Mouse (Mus musculus) cerebellum, adult 9-10 months (tissue): ENCODE data around the gene Rtn4ip1.
"Not testable (repeated sequence)": the region's sequence is repeated elsewhere in the genome, so short reads cannot be mapped to it uniquely, and the experiment has no call there.

Experiments used
- DNase-seq: peaks from one replicate; pipeline ENCODE4 v3.0.0; 2022

Rtn4ip1 gene

DNA sequence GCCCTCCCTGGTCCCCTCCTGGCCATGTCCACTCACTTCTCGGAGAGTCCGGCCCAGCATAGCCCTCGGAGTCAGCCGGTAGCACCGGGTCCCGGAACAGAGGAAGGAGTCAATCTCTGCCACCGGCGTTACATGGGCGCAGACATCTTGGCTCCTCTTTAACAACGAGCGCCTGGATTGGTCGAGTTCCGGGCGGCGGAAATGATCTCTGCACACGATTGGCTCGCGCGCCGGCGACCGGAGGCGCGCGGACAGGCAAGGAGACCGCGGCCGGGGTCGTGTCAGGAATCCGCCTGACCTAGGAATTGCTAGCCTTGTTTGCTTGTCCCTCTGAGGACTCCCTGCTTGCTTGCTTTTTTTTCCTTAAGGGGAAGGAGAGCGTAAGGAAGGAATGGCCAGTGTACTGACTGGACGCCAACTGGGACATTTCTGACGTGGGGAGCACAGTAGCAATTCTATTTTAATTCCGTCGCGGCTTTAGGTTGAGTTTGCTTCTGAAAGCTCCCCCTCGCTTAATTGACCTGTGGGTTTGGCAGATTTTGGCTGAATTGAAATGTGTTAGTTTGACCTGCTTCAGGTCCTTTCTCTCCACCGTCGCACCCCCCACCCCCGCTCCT is at the start of gene Rtn4ip1, which contains the start of gene Qrsl1:
TSS of gene Rtn4ip1 (plus strand) at position 230 of the 617 bp plus-strand sequence.
TSS of gene Qrsl1 (minus strand) at position 168 of the 617 bp plus-strand sequence.
- DNase-seq, result peak; percentile 94

DNA sequence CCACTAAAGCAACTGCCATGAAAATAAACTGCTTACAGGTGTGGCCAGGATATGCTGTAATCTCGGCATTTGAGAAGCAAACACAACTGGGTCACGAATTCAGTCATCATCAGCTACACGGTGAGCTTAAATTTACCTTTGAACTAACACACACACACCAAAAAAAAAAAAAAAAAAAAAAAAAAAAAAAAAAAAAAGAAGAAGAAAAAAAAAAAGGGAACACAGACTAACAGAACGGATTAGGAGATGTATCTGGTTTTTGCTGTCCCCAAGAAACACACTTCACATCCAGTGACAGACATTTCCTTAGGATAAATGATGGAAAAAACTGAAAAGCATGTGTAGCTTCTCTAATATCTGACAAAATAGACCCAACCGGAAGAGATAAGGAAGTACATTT is 49.7 kb upstream of the Rtn4ip1 start:
- DNase-seq, result no peak

DNA sequence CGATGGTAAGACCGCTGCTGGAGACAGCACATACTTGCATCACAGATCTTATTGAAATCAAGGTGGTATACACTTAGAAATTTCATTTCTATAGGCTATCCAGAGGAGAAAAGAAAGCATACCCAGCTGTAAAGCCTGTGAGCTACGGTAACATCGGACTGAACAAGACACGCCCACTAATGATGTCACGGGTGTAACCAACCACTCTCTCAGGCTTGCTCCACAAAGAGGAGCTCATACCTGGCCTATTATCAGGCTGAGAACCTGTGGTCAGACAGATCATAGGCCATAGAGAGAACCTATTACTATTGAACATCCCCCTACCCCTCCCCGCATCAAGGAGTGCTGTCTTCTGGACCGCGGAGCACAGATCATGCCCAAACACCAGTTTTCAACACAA is 45.7 kb upstream of the Rtn4ip1 start:
- DNase-seq, result no peak

DNA sequence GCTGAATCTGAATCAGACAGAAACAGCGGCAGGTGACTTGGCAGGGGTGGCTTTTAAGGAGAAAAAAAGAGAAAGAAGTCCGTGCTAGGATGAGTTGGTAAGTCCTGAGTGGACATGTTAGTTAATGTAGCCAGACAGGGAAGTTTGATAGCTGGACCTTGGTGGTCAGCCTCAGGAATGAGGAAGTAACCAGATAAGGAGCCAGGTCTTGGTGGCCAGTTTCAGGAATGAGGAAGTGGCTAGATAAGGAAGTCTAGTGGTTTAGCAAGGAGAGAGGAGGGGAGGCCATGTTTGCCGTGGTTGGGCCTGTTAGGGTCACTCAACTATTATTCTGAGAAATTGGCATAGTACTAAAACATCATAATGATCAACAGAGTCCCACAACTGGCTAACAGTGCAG is 45.3 kb upstream of the Rtn4ip1 start:
- DNase-seq, result no peak

DNA sequence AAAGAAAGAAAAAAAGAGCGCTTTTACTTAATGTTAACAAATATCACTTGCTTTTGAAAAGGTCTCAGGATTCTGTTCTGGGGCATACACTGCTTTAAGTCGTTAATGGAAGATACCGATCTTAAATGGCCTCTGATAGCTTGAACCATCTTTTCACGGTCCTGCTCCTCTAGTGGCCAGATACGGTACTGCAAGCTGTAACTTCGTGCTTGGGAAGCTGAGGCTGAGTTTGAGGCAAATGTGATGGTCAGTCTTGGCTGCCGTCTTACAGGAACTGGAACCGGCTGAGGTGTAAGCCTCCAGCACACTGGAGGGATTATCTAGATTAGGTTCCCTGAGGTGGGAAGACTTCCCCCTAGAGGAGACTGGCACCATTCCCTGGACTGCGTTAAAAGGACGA is 30.9 kb upstream of the Rtn4ip1 start:
- DNase-seq, result peak; percentile 3

DNA sequence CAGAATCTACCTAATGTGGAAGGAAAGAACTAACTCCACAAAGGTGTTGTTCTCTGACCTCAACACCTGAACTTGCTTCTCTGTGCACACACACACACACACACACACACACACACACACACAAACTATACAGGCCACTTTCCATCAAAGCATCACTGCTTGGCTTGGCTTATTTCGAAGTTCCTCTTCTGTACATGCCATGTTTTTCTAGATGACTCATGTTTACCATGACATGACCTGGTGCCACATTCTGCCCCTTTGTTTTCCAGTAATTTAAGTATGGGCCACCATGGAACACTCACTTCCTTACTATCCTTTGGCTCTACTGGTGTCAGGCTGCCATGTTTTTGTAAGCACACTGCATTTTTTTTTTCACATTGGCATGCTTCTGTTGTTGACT is 30.1 kb upstream of the Rtn4ip1 start:
- no peak for DNase-seq

DNA sequence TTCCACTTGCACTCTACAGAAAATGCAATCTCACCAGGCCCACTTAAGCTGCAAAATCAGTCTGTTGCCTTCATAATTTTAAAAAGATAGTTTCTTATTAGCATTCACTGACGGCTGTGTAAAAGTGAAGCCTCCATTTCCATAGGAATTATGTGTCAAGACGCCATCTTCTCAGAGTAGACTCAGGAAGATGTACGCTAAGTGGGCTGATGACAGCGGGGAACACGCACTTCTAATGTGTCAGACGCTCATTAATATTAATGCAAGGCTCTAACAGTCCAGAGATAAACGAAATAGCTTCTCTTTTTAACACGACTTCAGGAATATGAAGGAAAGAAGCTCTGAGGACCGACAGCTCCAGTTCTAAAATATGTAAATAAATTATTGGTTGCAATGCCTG is 13.9 kb upstream of the Rtn4ip1 start:
- no peak for DNase-seq

DNA sequence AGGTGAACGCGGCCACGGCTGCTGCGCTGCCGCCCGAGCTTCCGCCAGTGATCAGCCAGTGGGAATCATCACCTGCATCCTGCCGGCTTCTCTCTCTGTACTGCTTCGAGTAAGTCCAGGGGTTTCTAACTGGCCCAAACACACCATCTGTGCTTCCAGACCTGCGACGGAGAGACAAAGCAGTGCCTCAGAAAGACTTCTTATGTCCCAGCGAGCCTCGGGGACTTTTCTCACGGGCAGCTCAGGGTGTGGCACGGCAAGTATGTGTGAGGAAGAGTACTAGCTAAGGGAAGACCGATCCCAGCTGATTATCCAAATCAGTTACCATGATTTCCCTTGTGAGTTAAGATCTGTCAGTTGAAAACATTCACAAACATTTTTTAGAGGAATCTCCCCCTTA is 12.6 kb upstream of the Rtn4ip1 start:
- DNase-seq, result no peak

DNA sequence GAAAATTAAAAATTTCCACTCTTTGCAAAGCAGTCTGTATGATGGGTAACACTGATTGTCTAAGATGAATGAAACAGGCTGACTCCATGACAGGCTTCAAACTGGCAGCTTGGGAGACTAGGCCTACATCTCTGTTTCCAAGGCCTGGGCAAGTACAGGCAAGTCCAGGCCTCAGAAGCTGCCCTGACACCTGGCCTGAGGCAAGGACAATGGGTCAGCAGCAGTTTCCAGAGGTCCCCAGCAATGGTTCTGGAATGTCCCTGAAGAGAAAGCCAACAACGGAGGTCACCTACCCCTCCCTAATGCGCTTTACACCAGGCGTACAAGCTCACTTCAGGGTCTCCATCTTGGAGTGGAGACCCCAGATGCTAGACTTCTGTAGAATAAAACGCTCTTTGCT is 8.6 kb upstream of the Rtn4ip1 start:
- no peak for DNase-seq

DNA sequence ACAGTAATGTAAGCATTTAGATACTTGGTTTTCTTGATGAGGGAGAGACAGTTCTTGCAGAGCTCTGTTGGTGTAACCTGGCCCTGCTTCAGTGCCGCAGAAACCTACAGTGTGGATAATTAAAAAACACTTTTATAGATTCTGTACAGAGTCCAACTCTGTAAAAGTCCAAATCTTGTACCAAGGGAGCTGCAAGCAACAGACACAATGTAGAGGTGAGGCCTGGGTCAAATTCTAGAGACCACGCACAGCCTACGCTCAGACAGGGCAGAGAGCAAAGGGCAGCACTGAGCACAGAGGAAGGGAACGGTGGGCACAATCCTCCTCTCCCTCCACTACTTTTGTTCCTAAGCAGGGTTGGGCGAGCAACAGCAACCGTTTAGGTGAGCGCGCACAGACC is 5.5 kb upstream of the Rtn4ip1 start:
- no peak for DNase-seq

DNA sequence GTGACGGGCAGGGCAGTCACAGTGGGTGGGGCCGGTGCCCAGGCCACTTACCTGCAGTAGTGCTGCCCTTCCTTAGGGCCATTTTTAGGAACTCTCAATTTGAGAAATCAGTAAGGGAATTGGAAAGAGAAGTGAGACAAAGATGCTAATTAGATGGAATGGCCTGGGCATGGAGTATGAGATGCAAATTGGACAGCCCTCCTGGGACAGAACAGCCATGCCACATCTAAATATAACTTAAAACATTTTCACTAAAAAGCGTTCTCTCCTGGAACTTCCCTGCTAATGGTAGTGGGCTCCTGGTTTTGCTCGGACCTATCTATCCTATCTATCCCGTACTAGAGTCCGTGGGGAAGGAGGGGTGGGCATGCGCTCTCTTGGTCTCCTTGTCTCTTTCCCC is 3.3 kb upstream of the Rtn4ip1 start:
- DNase-seq, result no peak

DNA sequence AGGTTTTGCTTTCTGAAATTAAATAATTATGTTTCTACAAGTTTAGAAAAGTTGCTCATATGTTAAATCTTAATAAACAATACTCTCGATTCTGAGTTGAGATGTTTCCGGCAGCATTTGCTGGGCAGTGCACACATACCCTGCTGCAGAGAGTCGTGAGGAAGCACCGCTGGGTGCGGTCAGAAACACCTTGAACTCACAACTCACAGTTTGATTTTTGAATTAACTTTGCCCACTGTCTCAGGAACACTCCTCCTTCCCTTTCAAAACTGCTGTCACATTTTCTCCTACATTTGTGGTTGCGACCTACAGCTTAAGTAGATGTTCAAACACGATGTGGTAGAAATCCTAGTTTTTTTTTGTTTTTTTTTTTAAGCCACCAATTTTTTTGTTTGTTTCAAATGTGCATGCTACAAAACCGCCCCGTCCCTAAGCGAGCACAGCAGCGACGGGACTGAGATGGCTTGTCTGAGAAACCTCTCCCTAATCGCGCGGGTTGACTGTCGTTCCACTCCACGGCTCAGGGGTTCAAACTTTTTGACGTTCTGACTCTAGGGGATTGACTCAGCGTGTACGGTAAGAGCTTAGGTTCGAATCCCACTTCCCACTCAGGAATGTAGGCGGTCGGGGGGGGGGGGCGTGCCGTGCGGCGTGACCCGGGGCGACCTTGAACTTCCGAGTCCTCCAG is 580 bp upstream of the Rtn4ip1 start:
- DNase-seq, result no peak

DNA sequence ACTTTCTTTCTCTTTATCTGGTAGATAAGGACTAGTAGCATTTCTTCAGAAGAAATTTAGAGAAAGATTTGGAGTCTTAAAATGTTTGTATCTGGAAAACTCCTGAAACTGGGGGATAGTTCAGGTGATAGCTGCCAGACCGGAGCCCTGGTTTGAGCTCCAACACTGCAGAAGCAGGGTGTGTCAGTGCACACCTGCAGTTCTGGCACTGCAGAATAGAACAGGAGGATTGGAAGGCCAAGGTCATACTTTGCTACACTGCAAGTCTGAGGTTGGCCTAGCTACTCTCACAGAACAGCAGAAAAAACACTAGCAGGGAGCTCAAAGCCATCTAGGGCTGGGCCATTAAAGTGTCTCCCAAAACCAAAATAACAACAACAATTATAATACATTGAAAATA is 3.0 kb downstream of the Rtn4ip1 start:
- no peak for DNase-seq

DNA sequence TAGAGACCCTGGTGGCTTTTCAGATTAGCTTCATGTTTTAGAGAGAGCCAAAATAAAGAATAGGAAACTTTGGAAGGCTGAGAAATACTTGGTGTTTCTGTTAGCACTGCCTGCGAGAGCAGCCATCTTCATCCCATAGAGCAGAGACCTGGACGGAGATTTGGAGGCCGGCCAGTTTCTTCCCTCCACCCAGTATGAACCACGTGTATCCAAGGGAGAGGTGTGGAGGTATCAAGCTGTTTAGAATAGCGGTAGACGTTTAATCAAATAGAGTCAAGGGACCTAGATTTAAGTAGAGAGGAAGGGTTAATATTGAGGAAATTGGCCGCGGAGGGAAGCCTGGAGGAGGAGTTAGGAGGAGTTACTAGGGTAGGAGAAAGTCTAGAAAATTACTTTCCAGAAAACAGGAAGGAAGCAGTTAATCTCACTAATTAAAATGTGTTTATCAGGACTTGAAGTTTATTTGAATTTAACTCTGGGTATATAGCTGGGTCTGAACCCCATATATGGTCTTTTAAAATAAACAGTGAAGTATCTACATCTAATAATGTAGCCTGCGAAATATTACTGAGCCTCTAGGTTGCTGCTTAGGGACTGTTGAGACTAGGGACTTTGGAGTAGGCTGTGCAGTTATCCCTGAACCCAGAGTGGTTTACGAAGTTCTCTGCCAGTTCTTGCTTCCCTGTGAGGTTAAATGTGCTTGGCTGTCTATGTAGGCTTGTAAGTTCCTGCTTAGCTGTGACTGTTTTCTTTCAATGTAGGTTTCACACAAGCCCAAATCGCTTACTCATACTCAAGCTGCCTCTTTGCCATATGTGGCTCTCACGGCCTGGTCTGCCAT is 8.6 kb downstream of the Rtn4ip1 start:
- DNase-seq, result no peak

DNA sequence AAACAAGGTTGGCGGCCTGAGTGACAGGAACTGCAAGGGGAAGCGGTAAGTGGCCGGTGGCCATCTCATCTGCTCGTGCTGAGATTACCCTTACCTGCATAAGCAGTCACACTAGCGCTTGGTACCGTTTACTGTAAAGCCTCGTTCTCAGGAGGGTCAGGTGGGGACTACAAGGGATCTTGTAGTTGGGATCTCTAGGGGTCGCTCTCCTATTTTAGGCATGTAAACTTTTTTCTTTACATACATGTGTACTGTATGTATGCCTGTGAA is 9.2 kb downstream of the Rtn4ip1 start:
- DNase-seq, result no peak

DNA sequence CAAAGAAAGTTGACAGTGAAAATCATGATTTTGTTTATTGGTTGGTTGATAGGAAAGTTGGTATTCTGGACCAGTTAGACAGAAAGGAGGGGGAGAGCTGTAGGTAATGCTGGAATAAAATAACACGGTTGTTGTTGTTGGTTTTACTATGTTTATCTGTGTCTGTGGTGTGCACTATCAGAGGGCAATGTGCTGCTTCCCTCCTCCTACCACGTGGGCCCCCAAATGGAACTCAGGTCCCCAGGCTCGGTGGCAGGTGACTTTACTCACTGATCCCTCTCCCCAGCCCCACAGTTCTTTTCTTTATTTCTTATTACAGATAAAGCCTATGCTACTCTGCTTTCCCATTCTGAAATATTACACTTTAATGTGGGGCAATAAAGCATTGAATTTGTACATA is 10.6 kb downstream of the Rtn4ip1 start:
- DNase-seq, result no peak

DNA sequence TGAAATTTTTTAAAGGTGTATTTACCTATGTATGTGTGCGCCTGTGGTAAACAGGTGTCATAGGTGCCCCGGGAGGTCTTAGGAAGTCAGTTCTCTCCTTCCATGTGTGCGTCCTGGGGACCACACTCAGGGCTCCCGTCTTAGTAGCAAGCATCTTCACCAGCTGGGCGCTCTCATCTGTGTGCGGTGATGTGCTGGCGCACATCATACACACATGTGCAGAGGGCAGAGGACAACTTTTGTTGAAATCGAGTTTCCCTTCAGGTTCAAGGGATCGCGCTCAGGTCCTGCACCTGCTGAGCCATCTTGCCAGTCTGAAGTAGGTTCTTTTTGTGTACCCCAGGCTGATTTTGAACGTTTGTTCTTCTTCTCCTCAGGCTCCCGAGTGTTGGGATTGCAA is 14.6 kb downstream of the Rtn4ip1 start:
- no peak for DNase-seq

DNA sequence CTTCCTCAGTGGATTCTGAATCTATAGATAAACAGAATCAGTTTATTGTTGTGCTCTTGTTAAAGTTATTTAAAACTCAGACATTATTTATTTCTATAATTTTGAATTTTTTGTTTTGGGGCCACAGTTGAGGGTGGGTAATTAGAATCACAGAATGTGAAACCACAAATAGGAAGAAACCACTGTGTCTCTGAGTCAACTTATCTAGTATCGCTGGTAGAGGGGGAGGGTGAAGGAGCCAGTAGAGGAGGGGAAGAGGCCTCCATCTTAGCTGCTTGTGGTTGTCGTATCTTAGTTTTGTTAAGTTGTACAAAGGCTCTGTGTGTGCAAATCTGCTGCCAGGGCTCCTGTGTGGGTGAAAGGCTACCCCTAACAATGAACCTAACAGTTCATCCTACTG is 15.1 kb downstream of the Rtn4ip1 start:
- no peak for DNase-seq

DNA sequence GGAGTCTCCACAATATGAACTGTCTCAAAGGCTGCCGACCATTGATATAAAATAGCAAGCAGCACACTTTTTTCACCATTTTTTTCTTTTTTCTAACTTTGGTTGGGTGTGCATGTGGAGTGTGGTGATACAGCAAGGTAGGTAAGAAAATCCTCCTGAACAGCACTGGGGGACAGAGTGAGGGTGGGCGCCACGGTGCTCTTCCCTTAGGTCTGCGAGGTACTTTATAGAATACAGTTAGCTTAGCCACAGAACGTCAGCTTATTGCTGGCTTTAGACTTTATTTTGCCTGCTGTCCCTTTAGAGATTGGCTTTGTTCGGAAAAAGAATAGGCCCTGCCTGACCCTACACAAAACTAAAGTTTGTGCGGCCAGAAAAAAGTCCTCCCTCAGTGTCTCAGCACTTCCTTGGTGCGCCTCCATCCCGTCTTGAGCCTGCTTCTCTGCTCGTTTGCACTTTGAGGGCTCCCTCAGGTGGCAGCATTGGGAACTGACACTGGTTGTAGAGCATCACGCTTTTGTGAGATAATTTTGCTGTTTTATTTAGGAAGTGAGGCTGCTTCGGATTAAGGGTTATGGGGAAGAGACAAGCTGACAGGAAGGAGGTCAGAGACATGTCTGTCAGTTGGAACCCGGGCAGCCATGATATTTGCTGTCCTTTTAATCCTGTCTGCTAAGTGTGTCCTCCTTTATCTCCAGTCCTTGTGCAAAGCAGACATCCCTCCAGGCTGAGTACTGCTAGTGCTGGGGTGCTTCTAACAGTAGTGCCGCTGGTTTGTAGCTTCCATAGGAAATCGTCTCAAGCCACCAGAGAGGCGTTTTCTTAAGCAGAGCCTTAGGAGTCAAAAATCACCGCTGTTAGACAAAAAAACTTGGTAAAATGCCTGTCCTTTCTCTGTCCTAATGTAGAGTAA is 17.3 kb downstream of the Rtn4ip1 start:
- DNase-seq, result peak; percentile 38

DNA sequence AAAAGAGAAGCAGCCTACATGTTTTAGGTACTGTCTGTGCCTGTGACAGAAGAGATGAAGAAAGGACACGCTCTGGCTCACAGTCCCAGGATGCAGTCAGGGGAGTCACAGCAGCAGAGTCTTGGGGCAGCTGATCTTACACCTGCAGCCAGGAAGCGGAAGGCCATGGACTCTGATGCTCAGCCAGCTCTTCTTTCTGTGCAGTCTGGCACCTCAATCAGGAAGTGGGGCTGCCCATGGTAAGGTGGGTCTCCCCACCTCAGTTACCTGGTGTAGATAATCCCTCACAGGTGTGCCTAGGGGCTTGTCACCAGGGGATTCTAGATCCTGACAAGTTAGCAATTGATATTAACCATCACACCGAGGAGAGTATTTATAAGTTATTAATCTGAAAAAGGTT is 21.5 kb downstream of the Rtn4ip1 start:
- DNase-seq, result no peak

DNA sequence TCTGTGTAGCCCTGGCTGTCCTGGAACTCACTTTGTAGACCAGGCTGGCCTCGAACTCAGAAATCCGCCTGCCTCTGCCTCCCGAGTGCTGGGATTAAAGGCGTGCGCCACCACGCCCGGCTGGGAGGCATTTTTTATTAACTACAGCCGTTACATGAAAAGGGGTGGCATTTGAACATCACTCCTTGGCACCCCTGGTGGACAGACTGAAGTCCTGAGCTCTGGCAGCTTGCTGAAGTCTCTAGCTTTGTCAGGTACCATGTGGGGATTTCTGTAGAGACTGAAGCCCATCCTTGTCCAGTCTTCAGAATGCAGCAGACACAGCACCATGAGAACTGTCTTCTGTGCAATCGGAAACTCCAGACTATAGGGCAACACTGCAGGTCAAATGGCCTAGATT is 24.2 kb downstream of the Rtn4ip1 start:
- not testable (repeated sequence) for DNase-seq

DNA sequence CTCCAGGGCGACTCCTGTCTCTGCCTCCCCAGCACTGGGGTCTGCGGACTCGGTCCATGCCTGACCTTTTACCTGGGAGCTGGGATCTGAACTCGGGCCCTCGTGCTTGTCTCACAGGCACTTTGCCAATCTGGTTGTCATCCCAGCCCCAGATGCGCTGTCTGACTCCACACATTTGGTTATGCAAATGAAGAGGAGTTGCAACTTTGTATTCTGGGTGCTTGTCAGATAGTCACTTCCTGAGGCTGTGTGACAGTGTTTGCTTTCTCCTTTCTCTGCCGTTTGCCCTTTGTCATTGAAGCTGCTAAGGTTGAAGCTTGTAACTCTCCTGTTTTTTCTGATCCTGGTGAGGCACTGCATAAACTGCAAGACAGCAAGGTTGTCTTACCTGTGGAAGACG is 26.1 kb downstream of the Rtn4ip1 start:
- no peak for DNase-seq

DNA sequence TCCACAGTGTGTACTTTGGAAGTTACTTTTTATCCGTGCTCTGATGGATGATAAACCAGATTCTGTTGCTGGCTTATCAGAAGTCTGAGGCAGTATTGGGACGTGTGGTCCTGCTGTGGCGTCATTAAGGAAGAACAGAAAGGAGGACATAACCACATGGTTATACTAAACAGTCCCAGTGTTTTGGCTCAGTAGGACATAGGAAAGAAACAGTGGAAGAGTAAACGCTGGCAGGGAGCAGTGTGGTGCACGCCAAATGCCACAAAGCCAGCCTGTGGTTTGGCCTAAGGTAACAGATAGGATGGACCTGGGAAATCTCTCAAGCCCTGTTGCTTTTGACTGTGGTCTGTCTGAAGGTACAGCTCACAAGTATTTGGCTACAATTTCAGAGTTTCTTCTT is 27.0 kb downstream of the Rtn4ip1 start:
- peak; percentile 35 for DNase-seq
